Comparison of ENCODE assay signal across 25 mouse cellular contexts in genomic region chr3:123481266-123481665, GRCm38 (mm10).
"Had no signal": no experiment of that assay in that cellular context is flagged by ENCODE, and none has a peak within 500 bp of the region (broad histone marks: within the 10 kb centered on the region; RNA-seq: fewer than 3 reads in every experiment).

No protein-coding gene starts in this region.

- H3K4me3 ChIP-seq: heart, embryonic 10.5 days; heart, embryonic 12.5 days; hindbrain, embryonic 10.5 days; hindbrain, embryonic 12.5 days; intestine, embryonic 15.5 days; limb, embryonic 13.5 days; limb, embryonic 15.5 days; liver, embryonic 12.5 days had no signal

- DNase-seq: gastrocnemius, postnatal 10 days; gastrocnemius, postnatal 25 days; heart, adult 18-20 months; heart, postnatal 10 days; heart, postnatal 4 days; kidney, adult 18-20 months; kidney, adult 8-10 months; kidney, postnatal 10 days; kidney, postnatal 25 days; kidney, postnatal 4 days; layer of hippocampus, adult 9-11 months; layer of hippocampus, postnatal 36 days; left cerebral cortex, postnatal 4 days had no signal

- H3K27ac ChIP-seq: heart, embryonic 10.5 days; hindbrain, embryonic 10.5 days; hindbrain, embryonic 12.5 days; hindbrain, embryonic 14.5 days; intestine, embryonic 15.5 days; limb, embryonic 13.5 days; limb, embryonic 15.5 days; liver, embryonic 12.5 days had no signal

- ATAC-seq: hindbrain, embryonic 16.5 days; inflammation-experienced regulatory T-cells, adult 6 months; intestine, embryonic 15.5 days; intestine, postnatal 0 days; liver, embryonic 12.5 days had no signal
